In genomic region chr11:66899426-66899825, GRCm38 (mm10) we compare ENCODE assay signal across 8 mouse cellular contexts. TPM values are rescaled to one million over a fixed set of nuclear protein-coding genes. Genes with fewer than 3 reads are reported as not detected.
A peak's percentile ranks its signal among the peaks of the same experiment; 100 is the strongest.
DNase-seq lines count a peak whose midpoint lies in the region; TF ChIP-seq lines count a peak whose summit lies in the region.

No protein-coding gene starts in this region.

- WGBS in lung, adult 2 months = 10% methylated on average over 7 of the region's 7 CpGs

- no peak for TF ChIP-seq POLR2A in MEL (IDR thresholded peaks at IDR 0.05; ENCODE audit: control insufficient read depth in 1 of 2, insufficient read depth in 1 of 2, low read depth in 1 of 2, low read length in 2 of 2, poor library complexity in 1 of 2)
- TF ChIP-seq POLR2A in lung, adult 2 months (IDR thresholded peaks at IDR 0.05; ENCODE audit: borderline replicate concordance, extremely low read depth, low read depth, low read length) = no peak

- no peaks in the 10 kb centered on the region for H3K36me3 ChIP-seq in MEL (ENCODE audit: control insufficient read depth in 1 of 2, insufficient read depth in 2 of 2, low read length in 2 of 2)

- H3K79me2 ChIP-seq in MEL (ENCODE audit: control insufficient read depth, insufficient read depth, low read length, poor library complexity) = no peaks in the 10 kb centered on the region

- no peak for TF ChIP-seq EP300 in MEL (IDR thresholded peaks at IDR 0.05; ENCODE audit: low read depth in 1 of 2, low read length in 2 of 2)

- TF ChIP-seq CTCF in MEL (IDR thresholded peaks at IDR 0.05 in 2 of 3, conservative IDR thresholded peaks at IDR 0.05 in 1 of 3; ENCODE audit: control insufficient read depth in 1 of 3, insufficient read depth in 1 of 3, low read depth in 2 of 3, low read length in 3 of 3, poor library complexity in 1 of 3, severe bottlenecking in 1 of 3) = peak; percentile 76 to 86 (median 78)
- TF ChIP-seq CTCF in lung, adult 2 months (IDR thresholded peaks at IDR 0.05; ENCODE audit: insufficient read depth, low read length) = peak; percentile 74

- no peaks in the 10 kb centered on the region for H3K9me3 ChIP-seq in MEL (replicated peaks; ENCODE audit: insufficient read depth, low read length)

- DNase-seq in B cell, adult 2 months = peak; percentile 54 to 57
- peak; percentile 66 for DNase-seq in MEL (ENCODE audit: low read depth, low spot score)
- peak; percentile 43 for DNase-seq in cerebellum, adult 11 months
- DNase-seq in frontal cortex, adult 2 months (ENCODE audit: extremely low spot score in 1 of 2, low spot score in 1 of 2) = peak; percentile 46 to 86
- peak; percentile 55 for DNase-seq in kidney, postnatal 14 days
- DNase-seq in lung, adult 2 months = peak; percentile 59
- peak; percentile 62 for DNase-seq in right cerebral cortex, adult 18-20 months
- no peak for DNase-seq in MN1 (ENCODE audit: low spot score)

- H3K4me3 ChIP-seq in MEL (ENCODE audit: control insufficient read depth in 1 of 2, insufficient read depth in 1 of 2, low read depth in 2 of 2, low read length in 2 of 2) = no peak overlapping the region
- H3K4me3 ChIP-seq in lung, adult 2 months (replicated peaks; ENCODE audit: extremely low read depth, low read depth, low read length) = no peak overlapping the region

- H3K9ac ChIP-seq in MEL (ENCODE audit: control insufficient read depth, low read depth, low read length, poor library complexity, severe bottlenecking) = no peak overlapping the region

- no peaks in the 10 kb centered on the region for H3K4me1 ChIP-seq in MEL (ENCODE audit: control insufficient read depth in 1 of 2, insufficient read depth in 2 of 2, low read length in 2 of 2)
- no peaks in the 10 kb centered on the region for H3K4me1 ChIP-seq in lung, adult 2 months (ENCODE audit: control insufficient read depth, insufficient read depth, low read length)

- peak; percentile 71 for TF ChIP-seq RAD21 in MEL (IDR thresholded peaks at IDR 0.05; ENCODE audit: low read depth, low read length)

- H3K27ac ChIP-seq in MEL (ENCODE audit: control insufficient read depth, low read depth, low read length) = no peak overlapping the region

- peaks cover 1 to 2% of the 10 kb centered on the region in 2 experiments; a peak in 2 of 4 replicates for H3K27me3 ChIP-seq in MEL (ENCODE audit: control insufficient read depth in 1 of 2, insufficient read depth in 2 of 2, low read length in 2 of 2)

TF ChIP-seq in MEL, 35 proteins besides CTCF, POLR2A, EP300 and RAD21:
- TF ChIP-seq SMC3 (IDR thresholded peaks at IDR 0.05; ENCODE audit: low read depth, low read length) (peak; percentile 68), BHLHE40 (IDR thresholded peaks at IDR 0.05; ENCODE audit: borderline replicate concordance, low read depth, low read length) (0 out of 2 replicates have a peak, but pooled peaks have one; percentile 11), ELF1 (IDR thresholded peaks at IDR 0.05; ENCODE audit: low read depth, low read length) (no peak), E2F4 (IDR thresholded peaks at IDR 0.05; ENCODE audit: borderline replicate concordance, low read depth, low read length) (no peak), POLR2AphosphoS2 (IDR thresholded peaks at IDR 0.05; ENCODE audit: low read length) (no peak), NRF1 (IDR thresholded peaks at IDR 0.05; ENCODE audit: insufficient read depth, low read depth, low read length, poor library complexity, severe bottlenecking) (no peak), ZKSCAN1 (IDR thresholded peaks at IDR 0.05; ENCODE audit: low read depth, low read length) (no peak), ZC3H11A (IDR thresholded peaks at IDR 0.05; ENCODE audit: low read depth, low read length) (peak; percentile 43)

RNA-seq across cellular contexts. Expression of gene Pirt, which starts 12.4 kb away (rescaled TPM):
- not detected in 2 replicates for total RNA-seq in MEL (2012; rRNA removed)
- polyA plus RNA-seq in MEL (2012; ENCODE audit: insufficient read depth in 1 of 2, insufficient read length in 2 of 2, low read depth in 1 of 2, low replicate concordance in 2 of 2, missing spikeins in 1 of 2) = not detected
- 0.15 and 0.18 TPM in 2 replicates for polyA plus RNA-seq in frontal cortex, adult 2 months (2012; rRNA removed)
- 0.07 and 0.10 TPM in 2 replicates for polyA plus RNA-seq in lung, adult 2 months (2012; rRNA removed)

RNA-seq across cellular contexts. Expression of gene Tmem238l, which starts 57.0 kb away (rescaled TPM):
- not detected in 2 replicates for total RNA-seq in MEL (2012; rRNA removed)
- polyA plus RNA-seq in MEL (2012; ENCODE audit: insufficient read depth in 1 of 2, insufficient read length in 2 of 2, low read depth in 1 of 2, low replicate concordance in 2 of 2, missing spikeins in 1 of 2) = not detected
- polyA plus RNA-seq in frontal cortex, adult 2 months (2012; rRNA removed) = not detected in 2 replicates
- 0.14 and 0.27 TPM in 2 replicates for polyA plus RNA-seq in lung, adult 2 months (2012; rRNA removed)
